Mouse (Mus musculus) activated CD4-positive, CD25-positive, alpha-beta regulatory T cell, adult 9 weeks (primary cell): ENCODE results near the gene Wnk2. TPM values are rescaled to one million over a fixed set of nuclear protein-coding genes. Genes with fewer than 3 reads are reported as not detected.

Experiments
- polyA plus RNA-seq: library from polyadenylated mRNA; unstranded; fragments of 100-300 nt; shearing (Covaris generic); gene quantifications from one replicate; pipeline ENCODE4 v1.2.1, GENCODE M21; 2017

The Wnk2 gene
- polyA plus RNA-seq, result not detected

DNA sequence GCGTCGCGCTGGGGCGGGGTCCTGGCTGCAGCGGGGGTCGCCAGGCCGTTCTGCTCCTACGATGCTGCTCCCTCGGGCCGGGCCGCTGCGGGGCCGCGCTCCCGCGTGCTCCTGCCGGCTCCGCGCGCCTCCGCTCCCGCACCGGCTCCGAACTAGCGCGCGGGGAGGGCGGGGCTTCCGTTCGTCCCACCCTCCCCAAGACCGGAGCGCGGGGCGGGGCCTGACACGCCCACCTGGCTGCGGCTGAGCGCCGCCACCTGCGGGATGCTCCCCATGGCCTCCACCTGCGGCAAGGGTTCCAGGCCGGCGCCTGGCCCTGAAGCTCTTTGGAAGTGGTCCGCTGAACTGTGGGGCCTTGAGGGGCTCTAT, at the start of gene Wnk2:
Gene Wnk2 (minus strand): TSS at position 157 of the 369 bp plus-strand sequence.

DNA sequence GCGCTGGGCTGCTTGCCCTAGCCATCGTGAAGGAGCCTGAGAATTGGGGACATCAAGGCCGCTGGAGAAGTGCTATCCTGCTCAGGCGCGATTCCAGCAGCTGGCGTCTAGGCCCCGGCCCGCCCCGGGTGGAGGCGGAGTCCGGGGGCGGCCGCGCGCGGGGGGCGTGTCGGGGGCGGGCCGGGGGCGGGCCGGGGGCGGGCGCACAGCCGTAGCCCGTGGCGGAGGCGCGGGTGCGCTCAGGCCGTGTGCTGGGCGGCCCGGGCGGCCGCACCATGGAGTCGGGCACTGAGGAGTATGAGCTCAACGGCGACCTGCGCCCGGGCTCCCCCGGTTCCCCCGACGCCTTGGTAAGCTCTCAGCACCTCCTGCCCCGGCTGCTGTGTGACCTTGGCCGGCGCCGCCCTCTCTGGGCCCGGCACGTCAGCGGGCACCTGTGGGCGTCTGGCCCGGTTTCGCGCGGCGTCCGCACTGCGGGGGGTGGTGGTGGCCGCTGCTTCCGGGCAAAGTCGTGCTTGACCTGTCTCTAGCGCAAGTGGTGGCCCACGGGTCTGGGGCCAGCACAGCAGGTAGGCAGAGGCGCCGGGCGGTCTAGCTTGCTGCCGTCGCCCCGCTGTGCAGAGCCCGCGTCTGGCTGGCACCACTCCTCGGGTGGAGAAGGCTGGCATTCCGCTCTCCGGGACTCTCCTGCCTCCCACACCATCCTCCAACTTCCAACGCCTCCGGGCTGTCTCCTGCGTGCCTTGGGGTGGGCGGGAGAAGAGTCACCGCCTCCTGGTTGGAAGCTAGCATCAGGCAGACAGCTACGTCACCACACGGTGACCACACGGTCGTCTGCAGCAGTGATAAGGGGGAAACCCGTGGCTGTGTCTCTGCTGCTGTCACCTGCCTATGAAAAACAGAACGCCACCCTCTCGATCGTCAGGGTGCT, 39.7 kb upstream of the Wnk2 start, which contains the start of gene Ninj1:
Gene Ninj1 (plus strand): TSS at position 198 of the 931 bp plus-strand sequence.

Other genes starting within 250 kb of the Wnk2 start
- gene Fam120a, start 180.0 kb downstream of the Wnk2 start, polyA plus RNA-seq, result 15.1 TPM
- gene Ninj1, start 39.5 kb upstream of the Wnk2 start, polyA plus RNA-seq, result 29.3 TPM
- gene Card19, start 68.0 kb upstream of the Wnk2 start, polyA plus RNA-seq, result 44.4 TPM
- gene Susd3, start 100.7 kb upstream of the Wnk2 start, polyA plus RNA-seq, result 44.8 TPM
- 22.3 TPM for gene Fgd3, start 172.3 kb upstream of the Wnk2 start, polyA plus RNA-seq
- 13.6 TPM for gene Bicd2, start 193.6 kb upstream of the Wnk2 start, polyA plus RNA-seq